Mouse (Mus musculus) heart, embryonic 10.5 days (tissue): ENCODE measurements around the gene Hsph1. TPM values are rescaled to one million over a fixed set of nuclear protein-coding genes. Genes with fewer than 3 reads are reported as not detected.

ENCODE experiments used
- DNase-seq: peaks from one replicate; pipeline ENCODE4 v3.0.0-alpha.2; 2017; ENCODE audit warnings: low spot score
- H3K27ac ChIP-seq: fragments of 300-500 bp; sonication (generic); 2 replicates; pipeline ENCODE4 v1.5.1; 2016; ENCODE audit warnings: mild to moderate bottlenecking
- H3K27me3 ChIP-seq: fragments of 300-500 bp; sonication (generic); 2 replicates; pipeline ENCODE4 v1.6.1; 2016; ENCODE audit warnings: mild to moderate bottlenecking; ENCODE audit not compliant: poor library complexity, insufficient read depth, severe bottlenecking
- H3K36me3 ChIP-seq: fragments of 300-500 bp; sonication (generic); 2 replicates; pipeline ENCODE4 v1.6.1; 2016; ENCODE audit warnings: mild to moderate bottlenecking, moderate library complexity
- H3K4me1 ChIP-seq: fragments of 300-500 bp; sonication (generic); 2 replicates; pipeline ENCODE4 v1.6.1; 2016; ENCODE audit warnings: mild to moderate bottlenecking
- H3K4me3 ChIP-seq: fragments of 300-500 bp; sonication (generic); 2 replicates; pipeline ENCODE4 v1.5.1; 2016; ENCODE audit warnings: mild to moderate bottlenecking, moderate library complexity
- H3K9me3 ChIP-seq: fragments of 300-500 bp; sonication (generic); 2 replicates; pipeline ENCODE4 v1.6.1; 2016; ENCODE audit warnings: mild to moderate bottlenecking, moderate library complexity
- WGBS: fragments of 180-500 bp; shearing (Covaris S2); methylation state at CpG from one replicate; pipeline ENCODE4 v1.1.7; 2016; 5-methylcytosine and 5-hydroxymethylcytosine counted together
- polyA plus RNA-seq: library from polyadenylated mRNA; unstranded; fragments of >200 nt; fragmentation: Nextera tagmentation; extraction: Ambion mirVana; gene quantifications from 2 replicates; pipeline ENCODE4 v1.2.1, GENCODE M21; 2016

Hsph1 gene
- polyA plus RNA-seq, 1 experiment from 2014 or later = 82.7 TPM

DNA sequence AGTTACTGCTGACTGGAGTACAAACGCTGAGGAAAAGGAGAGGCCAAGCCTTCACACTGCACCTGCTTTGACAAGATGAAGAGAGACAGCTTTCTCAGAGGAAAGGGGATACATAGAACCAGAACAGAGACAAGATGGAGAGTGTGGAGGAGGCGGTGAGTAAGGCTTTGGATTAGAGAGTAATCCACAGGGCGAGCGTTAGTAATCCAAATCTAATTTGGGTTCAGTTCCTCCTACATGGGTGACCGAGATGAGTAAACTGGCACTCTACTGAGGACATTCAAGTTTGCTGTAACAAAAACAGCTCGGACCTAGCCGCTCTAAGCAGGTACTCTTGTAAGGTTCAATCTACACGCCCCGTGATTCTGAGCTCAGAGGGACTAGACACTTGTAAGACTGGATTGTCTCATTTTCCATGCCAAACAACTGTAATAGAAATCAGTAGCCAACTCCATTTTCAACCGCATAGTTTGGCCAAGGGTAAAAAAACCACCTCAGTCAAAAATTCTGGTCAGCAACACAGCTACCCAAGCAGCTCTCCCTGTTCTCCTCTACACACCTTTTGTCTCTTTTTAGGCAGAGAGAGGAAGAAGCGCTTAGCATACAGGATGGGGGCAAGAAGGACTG lies 1.7 kb downstream of the Hsph1 start:
- Histone ChIP-seq H3K27me3 (no peaks in the 10 kb centered on the region), H3K27ac (no peak overlapping the region), H3K4me3 (peak overlapping the region; percentile 81), H3K9me3 (no peaks in the 10 kb centered on the region), H3K36me3 (peaks cover 45% of the 10 kb centered on the region), H3K4me1 (peaks cover 15% of the 10 kb centered on the region)
- 76% methylated on average over 11 of the region's 11 CpGs for WGBS
- DNase-seq = no peak

DNA sequence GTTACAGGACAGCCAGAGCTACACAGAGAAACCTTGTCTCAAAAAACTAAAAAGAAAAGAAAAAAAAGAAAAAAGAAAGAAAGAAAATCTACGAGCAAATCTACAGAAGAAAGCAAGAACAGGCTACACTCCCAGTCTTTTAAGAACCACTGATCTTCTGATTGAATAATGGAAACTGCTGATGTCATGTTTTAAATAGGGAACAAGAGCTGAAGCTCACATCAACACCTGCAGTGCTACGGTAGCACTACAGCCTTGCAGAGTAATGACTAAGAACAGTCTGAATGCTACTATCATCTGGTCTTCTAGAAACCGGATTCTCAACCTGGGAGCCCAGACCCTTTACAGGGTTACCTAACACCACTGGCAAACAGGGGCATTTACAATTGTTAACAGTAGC lies 10.6 kb downstream of the Hsph1 start:
- H3K9me3 ChIP-seq = no peaks in the 10 kb centered on the region
- no peak overlapping the region for H3K27ac ChIP-seq
- no peak for DNase-seq
- peaks cover 95% of the 10 kb centered on the region for H3K36me3 ChIP-seq
- H3K27me3 ChIP-seq = no peaks in the 10 kb centered on the region
- H3K4me1 ChIP-seq = peaks cover 3% of the 10 kb centered on the region; the same call in 1 of the 2 replicates
- no peak overlapping the region for H3K4me3 ChIP-seq
- WGBS = 83% methylated on average over 3 of the region's 3 CpGs

DNA sequence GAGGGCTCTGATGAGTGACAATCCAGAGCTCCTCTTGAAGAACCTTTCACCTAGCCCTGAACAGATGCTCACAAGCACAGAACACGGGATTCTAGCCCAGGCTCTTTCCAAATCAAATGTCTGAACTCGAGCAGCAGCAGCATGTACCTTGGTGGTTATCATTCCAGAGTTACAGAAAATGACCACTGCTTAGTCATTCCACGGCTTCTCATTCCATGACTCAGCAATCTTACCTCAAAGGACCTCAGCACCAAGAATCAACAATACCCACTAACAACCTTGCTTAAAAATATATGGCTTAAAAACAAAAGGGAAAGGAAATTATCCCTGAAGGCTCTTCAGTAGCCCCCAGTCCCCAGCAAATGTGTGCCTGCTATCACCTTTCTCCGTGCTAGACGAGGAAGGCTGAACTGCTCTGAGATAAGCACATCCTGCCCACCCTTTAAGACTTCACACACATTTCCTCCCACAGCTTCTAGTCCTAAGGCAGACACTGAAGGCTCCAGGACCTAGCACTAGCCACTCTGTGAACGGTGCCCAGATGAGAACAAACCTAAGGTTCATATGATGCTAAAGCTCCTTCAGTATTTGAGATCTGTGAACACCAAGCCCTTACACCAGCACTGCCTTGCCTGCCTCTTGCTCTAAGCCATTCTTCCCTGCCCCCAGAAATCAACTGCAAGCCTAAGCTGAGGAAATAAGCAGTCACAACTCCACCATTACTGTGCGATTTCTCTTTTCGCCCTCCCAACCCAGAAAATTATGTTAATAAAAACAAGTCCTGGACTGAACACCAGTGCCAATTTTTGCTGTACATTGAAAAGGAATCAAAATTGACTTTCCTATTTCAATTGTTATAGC lies 12.1 kb downstream of the Hsph1 start:
- Histone ChIP-seq H3K27ac (no peak overlapping the region; the same call in 1 of the 2 replicates), H3K4me1 (peaks cover 3% of the 10 kb centered on the region; the same call in 1 of the 2 replicates), H3K9me3 (no peaks in the 10 kb centered on the region), H3K4me3 (no peak overlapping the region), H3K27me3 (no peaks in the 10 kb centered on the region), H3K36me3 (peaks cover 95% of the 10 kb centered on the region)
- WGBS = 54% methylated on average over 8 of the region's 8 CpGs
- DNase-seq = no peak

DNA sequence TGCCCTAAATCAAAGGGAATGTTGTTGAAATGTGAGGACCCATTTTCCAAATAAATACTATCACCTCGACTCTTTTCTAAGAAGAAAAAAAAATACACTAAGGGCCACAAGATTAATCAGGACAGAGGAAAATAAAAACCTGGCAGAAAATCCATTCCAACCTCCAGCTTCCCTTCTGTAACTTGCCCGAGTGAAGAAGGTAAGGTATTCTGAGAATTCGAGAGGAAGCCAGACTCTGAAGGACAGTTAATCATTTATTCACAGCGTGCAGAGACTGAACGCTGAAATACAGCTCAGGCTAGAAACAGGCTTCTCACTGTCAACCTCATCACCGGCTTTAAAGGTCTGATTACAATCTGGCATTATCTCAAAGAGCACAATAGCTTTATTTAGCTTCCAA lies 13.5 kb downstream of the Hsph1 start:
- WGBS = 75% methylated on average over 6 of the region's 6 CpGs
- H3K36me3 ChIP-seq = peaks cover 97% of the 10 kb centered on the region
- no peaks in the 10 kb centered on the region for H3K27me3 ChIP-seq
- H3K4me1 ChIP-seq = peaks cover 3% of the 10 kb centered on the region; the same call in 1 of the 2 replicates
- H3K4me3 ChIP-seq = no peak overlapping the region
- no peak for DNase-seq
- no peaks in the 10 kb centered on the region for H3K9me3 ChIP-seq
- H3K27ac ChIP-seq = no peak overlapping the region

DNA sequence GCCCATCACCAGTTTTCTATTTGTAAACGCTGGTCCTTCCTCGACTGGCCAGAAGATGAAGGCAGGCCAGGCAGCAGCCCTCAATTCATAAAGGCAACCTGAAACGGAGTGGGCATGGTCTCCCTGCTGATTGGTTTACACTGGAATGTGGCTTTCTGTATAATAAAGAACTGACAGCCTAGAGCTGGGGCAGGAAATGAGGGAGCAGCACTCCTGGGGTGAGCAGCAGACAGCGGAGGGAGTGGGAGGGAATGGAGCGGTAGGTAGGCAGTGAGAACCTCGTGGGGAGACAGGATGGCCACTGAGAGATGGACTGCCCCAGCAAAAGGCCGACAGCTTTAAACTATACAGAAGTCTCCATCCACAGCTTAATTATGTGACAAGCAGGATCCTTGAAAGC lies 14.0 kb downstream of the Hsph1 start:
- no peak for DNase-seq
- no peaks in the 10 kb centered on the region for H3K27me3 ChIP-seq
- no peak overlapping the region for H3K4me3 ChIP-seq
- no peak overlapping the region for H3K27ac ChIP-seq
- 77% methylated on average over 7 of the region's 7 CpGs for WGBS
- peaks cover 3% of the 10 kb centered on the region; the same call in 1 of the 2 replicates for H3K4me1 ChIP-seq
- no peaks in the 10 kb centered on the region for H3K9me3 ChIP-seq
- peaks cover 97% of the 10 kb centered on the region for H3K36me3 ChIP-seq

DNA sequence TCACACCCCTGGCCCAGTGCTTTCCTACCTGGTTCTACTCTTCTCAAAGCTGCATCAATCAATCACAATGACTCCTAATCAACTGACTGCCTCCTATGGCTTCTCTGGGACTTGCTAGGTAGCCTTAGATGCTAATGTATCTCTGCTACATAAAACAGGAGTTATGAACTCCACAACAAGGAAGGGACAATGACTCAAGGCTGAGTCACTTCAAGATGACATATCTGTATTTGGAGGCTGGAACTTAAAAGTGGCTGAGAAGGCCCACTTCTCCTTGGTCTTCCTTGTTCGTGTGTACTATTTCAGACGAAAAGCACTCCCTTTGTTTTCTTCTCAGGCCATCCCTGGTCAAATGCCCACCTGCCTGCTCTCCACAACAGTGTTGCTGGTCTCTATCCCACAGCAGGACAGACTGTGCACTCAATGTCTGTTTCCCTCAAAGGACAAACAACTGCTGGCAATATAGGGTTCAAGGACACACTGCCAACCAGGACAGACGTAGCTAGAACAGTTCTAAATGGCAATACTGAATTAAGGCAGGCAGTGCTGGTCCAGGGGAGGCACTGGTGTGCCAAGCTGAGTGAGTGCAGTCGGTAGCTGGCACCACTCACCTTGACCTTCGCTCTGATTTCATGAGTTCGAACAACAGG lies 18.3 kb downstream of the Hsph1 start:
- H3K9me3 ChIP-seq = no peaks in the 10 kb centered on the region
- no peak overlapping the region for H3K4me3 ChIP-seq
- H3K36me3 ChIP-seq = peaks cover 87% of the 10 kb centered on the region
- 89% methylated on average over 6 of the region's 6 CpGs for WGBS
- DNase-seq = no peak
- H3K27me3 ChIP-seq = no peaks in the 10 kb centered on the region
- H3K4me1 ChIP-seq = no peaks in the 10 kb centered on the region
- no peak overlapping the region for H3K27ac ChIP-seq

DNA sequence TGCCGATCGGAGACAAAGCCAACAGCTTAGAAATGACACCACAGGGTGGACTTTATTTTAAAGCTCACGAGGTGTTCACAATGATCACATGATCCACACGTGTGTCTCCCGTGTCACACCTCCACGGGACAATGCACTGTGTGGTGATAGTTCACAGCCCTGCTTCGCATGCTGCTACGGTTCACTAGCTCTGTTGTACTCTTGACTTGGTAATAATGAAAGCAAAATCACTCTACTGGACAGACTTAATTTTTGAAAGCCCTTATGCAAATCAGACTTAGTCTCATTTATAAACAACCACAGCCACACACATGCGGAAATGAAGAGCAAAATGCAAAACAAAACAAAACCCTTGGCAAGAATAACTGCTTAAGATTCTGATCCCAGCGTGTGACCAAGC lies 19.4 kb downstream of the Hsph1 start:
- 91% methylated on average over 10 of the region's 10 CpGs for WGBS
- no peaks in the 10 kb centered on the region for H3K4me1 ChIP-seq
- no peak overlapping the region for H3K27ac ChIP-seq
- no peaks in the 10 kb centered on the region for H3K9me3 ChIP-seq
- H3K27me3 ChIP-seq = no peaks in the 10 kb centered on the region
- H3K4me3 ChIP-seq = no peak overlapping the region
- H3K36me3 ChIP-seq = peaks cover 76% of the 10 kb centered on the region
- no peak for DNase-seq

DNA sequence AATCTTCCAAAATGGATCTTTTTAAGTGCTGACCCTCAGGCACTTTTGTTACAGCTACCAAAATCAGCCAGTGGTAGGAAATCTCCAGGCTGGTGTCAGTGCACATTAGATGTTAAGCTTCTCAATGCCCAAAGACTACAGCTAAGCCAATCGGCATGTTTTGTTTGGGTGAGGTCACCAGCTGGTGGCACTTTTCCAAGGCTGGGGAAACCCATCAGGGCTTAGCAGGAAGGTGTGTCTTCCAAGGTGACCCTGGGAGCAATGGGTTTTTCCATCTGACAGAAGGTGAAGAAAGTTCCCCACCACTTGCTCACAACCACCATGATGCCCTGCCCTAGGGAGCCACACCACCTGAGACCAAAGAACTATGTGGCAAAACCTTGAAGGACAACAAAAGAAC lies 20.0 kb downstream of the Hsph1 start:
- Histone ChIP-seq H3K9me3 (no peaks in the 10 kb centered on the region), H3K27me3 (no peaks in the 10 kb centered on the region), H3K4me1 (no peaks in the 10 kb centered on the region; the same call in 1 of the 2 replicates), H3K27ac (no peak overlapping the region), H3K4me3 (no peak overlapping the region), H3K36me3 (peaks cover 69% of the 10 kb centered on the region)
- DNase-seq = no peak
- 67% methylated on average over 1 of the region's 1 CpGs for WGBS

DNA sequence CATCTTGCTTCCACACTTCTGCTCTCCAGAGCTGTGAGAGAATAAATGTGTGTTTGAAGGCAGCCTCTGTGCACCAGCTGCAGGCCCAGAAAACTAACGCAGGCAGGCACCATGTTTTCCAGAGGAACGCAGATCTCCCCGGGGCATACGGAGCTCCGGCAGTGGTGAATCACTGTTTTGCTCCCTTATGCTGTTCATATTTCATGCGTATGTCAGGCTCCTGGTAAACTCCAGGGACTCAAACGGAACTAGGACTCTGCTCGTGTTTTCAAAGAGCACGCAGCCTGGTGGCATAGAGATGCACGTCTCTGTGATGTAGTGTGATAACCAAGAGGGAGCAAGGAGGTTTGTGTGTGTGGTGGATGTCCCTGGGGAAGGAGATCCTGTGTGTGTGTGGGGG lies 23.4 kb downstream of the Hsph1 start:
- Histone ChIP-seq H3K36me3 (peaks cover 35% of the 10 kb centered on the region), H3K9me3 (no peaks in the 10 kb centered on the region), H3K4me3 (no peak overlapping the region), H3K27me3 (no peaks in the 10 kb centered on the region), H3K4me1 (no peaks in the 10 kb centered on the region; the same call in 1 of the 2 replicates), H3K27ac (no peak overlapping the region)
- no peak for DNase-seq
- 82% methylated on average over 10 of the region's 10 CpGs for WGBS

DNA sequence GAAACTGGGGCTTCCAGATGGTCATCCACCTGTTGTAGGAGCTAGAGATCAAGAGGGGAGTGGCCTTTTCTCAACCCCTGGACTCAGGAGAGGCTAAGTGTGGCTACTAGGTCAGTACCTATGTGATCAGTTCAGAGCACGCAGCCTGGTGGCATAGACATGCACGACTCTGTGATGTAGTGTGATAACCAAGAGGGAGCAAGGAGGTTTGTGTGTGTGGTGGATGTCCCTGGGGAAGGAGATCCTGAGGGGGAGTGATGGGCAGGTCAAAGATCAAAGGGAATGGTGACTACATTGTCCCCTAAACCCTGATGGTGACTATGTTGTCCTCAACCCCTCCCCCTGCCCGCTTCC lies 24.0 kb downstream of the Hsph1 start:
- Histone ChIP-seq H3K9me3 (no peaks in the 10 kb centered on the region), H3K4me1 (no peaks in the 10 kb centered on the region; the same call in 1 of the 2 replicates), H3K27me3 (no peaks in the 10 kb centered on the region), H3K4me3 (no peak overlapping the region), H3K27ac (no peak overlapping the region), H3K36me3 (peaks cover 29% of the 10 kb centered on the region)
- 80% methylated on average over 3 of the region's 3 CpGs for WGBS
- DNase-seq = no peak

DNA sequence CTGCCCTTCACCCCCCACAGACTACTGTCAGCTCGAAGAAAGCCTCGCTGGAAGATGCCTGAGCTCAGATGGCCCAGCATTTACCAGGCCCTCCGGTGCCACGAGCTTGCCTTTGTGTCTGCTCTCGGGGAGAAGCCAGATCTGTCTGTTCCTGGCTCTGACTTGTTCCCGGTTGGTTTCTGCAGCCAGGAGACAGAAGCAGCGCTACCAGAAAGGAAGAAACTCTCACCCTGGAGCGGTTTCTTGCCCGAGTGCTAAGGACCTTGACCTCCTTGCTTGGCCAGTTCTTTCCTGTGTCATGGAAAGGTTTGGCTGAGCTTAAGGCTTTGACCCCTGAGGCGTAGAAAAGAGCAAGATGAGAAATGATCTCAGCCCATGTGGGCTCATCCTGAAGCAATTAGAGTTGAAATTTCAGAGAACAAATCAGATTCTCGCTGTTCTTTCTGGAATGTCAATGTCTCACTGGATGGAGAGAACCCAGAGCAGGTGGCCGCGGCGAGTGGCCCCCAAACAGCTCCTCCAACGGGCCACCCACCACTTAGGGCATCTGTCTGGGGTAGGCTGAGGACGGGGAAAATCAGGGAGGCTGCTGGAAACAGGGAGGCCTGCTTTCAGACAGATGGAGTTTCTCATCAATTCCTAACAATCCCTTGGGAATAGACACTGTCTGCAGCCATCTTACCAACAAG lies 24.6 kb downstream of the Hsph1 start:
- Histone ChIP-seq H3K4me1 (no peaks in the 10 kb centered on the region; the same call in 1 of the 2 replicates), H3K27me3 (no peaks in the 10 kb centered on the region), H3K36me3 (peaks cover 24% of the 10 kb centered on the region), H3K4me3 (no peak overlapping the region), H3K9me3 (no peaks in the 10 kb centered on the region), H3K27ac (no peak overlapping the region)
- WGBS = 71% methylated on average over 16 of the region's 16 CpGs
- no peak for DNase-seq

DNA sequence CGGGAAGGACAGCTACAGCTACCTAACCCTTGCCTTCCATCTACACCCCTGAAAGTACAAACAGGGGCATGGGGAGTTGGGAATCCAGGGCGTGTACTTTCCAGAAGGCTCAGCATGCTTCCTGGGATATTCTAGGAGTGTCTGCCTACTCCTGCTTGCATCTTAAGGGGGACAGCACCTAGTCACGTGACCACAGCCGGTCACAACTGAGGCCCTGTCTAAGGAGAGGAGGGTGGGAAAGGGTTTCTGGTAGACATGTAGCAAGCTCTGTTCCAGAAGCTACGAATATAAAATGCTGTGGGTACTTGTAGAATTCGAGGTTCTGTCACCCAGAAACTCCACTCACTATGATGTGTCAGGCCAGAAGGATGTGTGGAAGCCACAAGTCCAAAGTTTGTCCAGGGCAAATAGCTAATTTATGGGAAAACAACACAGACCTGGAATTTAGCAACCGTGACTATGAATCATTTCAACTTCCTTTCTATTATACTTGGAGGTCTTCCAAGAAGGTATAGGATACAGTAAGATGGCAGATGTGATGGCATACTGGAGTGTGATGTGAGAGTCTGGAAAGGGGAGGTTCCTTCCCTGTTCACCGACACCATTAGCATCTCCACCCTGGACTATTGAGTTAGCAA lies 29.0 kb downstream of the Hsph1 start:
- H3K36me3 ChIP-seq = no peaks in the 10 kb centered on the region
- H3K9me3 ChIP-seq = no peaks in the 10 kb centered on the region
- DNase-seq = no peak
- 83% methylated on average over 8 of the region's 8 CpGs for WGBS
- no peaks in the 10 kb centered on the region; the same call in 1 of the 2 replicates for H3K4me1 ChIP-seq
- no peak overlapping the region for H3K4me3 ChIP-seq
- H3K27ac ChIP-seq = no peak overlapping the region
- H3K27me3 ChIP-seq = no peaks in the 10 kb centered on the region
